ENCODE assay signal across 8 mouse cellular contexts in genomic region chr4:116220780-116221139, GRCm38 (mm10). TPM values are rescaled to one million over a fixed set of nuclear protein-coding genes. Genes with fewer than 3 reads are reported as not detected.
DNase-seq lines count a peak whose midpoint lies in the region; ATAC-seq and TF ChIP-seq lines count a peak whose summit lies in the region.

No protein-coding gene starts in this region.

- peak overlapping the region; percentile 90 for H3K4me3 ChIP-seq in heart, embryonic 15.5 days
- peak overlapping the region; percentile 76 for H3K4me3 ChIP-seq in G1E (ENCODE audit: low read depth, low read length)
- peak overlapping the region; percentile 73 for H3K4me3 ChIP-seq in forebrain, embryonic 13.5 days
- peak overlapping the region; percentile 92 for H3K4me3 ChIP-seq in liver, embryonic 16.5 days (ENCODE audit: low read depth, low read length)
- peak overlapping the region; percentile 78 for H3K4me3 ChIP-seq in stomach, postnatal 0 days (ENCODE audit: low read depth, low read length)

- H3K4me1 ChIP-seq in heart, embryonic 15.5 days (replicated peaks) = peaks cover 17% of the 10 kb centered on the region
- peaks cover 24% of the 10 kb centered on the region for H3K4me1 ChIP-seq in G1E (ENCODE audit: insufficient read depth, low read depth, low read length)
- peaks cover 12% of the 10 kb centered on the region for H3K4me1 ChIP-seq in forebrain, embryonic 13.5 days
- peaks cover 11% of the 10 kb centered on the region for H3K4me1 ChIP-seq in liver, embryonic 16.5 days (ENCODE audit: control insufficient read depth, low read depth, low read length)
- H3K4me1 ChIP-seq in stomach, postnatal 0 days (replicated peaks; ENCODE audit: control insufficient read depth, insufficient read depth) = no peaks in the 10 kb centered on the region

- peak; percentile 9 for TF ChIP-seq EP300 in stomach, postnatal 0 days (optimal IDR thresholded peaks at IDR 0.05)

- peak overlapping the region; percentile 95 for H3K27ac ChIP-seq in heart, embryonic 15.5 days
- peak overlapping the region; percentile 100 for H3K27ac ChIP-seq in forebrain, embryonic 13.5 days
- peak overlapping the region; percentile 86 for H3K27ac ChIP-seq in liver, embryonic 16.5 days (ENCODE audit: low read length)
- H3K27ac ChIP-seq in stomach, postnatal 0 days (replicated peaks) = peak overlapping the region; percentile 94

- WGBS in heart, embryonic 15.5 days = under 1% methylated on average over 26 of the region's 26 CpGs
- WGBS in forebrain, embryonic 13.5 days = under 1% methylated on average over 26 of the region's 26 CpGs
- WGBS in liver, embryonic 16.5 days (ENCODE audit: insufficient replicate concordance) = under 1% methylated on average over 21 of the region's 26 CpGs
- WGBS in stomach, postnatal 0 days = under 1% methylated on average over 26 of the region's 26 CpGs

- peak overlapping the region; percentile 72 for H3K9ac ChIP-seq in heart, embryonic 15.5 days
- peak overlapping the region; percentile 90 for H3K9ac ChIP-seq in forebrain, embryonic 13.5 days
- H3K9ac ChIP-seq in liver, embryonic 16.5 days (ENCODE audit: low read depth, low read length) = peak overlapping the region; percentile 91
- H3K9ac ChIP-seq in stomach, postnatal 0 days (ENCODE audit: low read length) = peak overlapping the region; percentile 70

- TF ChIP-seq CTCF in G1E (IDR thresholded peaks at IDR 0.05; ENCODE audit: low read depth, low read length) = no peak
- no peak for TF ChIP-seq CTCF in stomach, postnatal 0 days (IDR thresholded peaks at IDR 0.05; ENCODE audit: low read depth)

- no peak for DNase-seq in heart, postnatal 4 days
- no peak for DNase-seq in G1E (ENCODE audit: low spot score)
- no peak for DNase-seq in stomach, postnatal 0 days (ENCODE audit: low spot score)
- no peak for DNase-seq in layer of hippocampus, postnatal 36 days
- DNase-seq in embryo, embryonic 10.5 days (ENCODE audit: low spot score) = no peak

- H3K9me3 ChIP-seq in heart, embryonic 15.5 days (replicated peaks) = no peaks in the 10 kb centered on the region
- no peaks in the 10 kb centered on the region for H3K9me3 ChIP-seq in G1E (replicated peaks)
- H3K9me3 ChIP-seq in forebrain, embryonic 13.5 days (replicated peaks) = no peaks in the 10 kb centered on the region
- H3K9me3 ChIP-seq in liver, embryonic 16.5 days (replicated peaks; ENCODE audit: control insufficient read depth, low read length) = no peaks in the 10 kb centered on the region
- H3K9me3 ChIP-seq in stomach, postnatal 0 days (ENCODE audit: control insufficient read depth, low read length) = no peaks in the 10 kb centered on the region

- H3K4me2 ChIP-seq in heart, embryonic 15.5 days = peak overlapping the region; percentile 75
- H3K4me2 ChIP-seq in forebrain, embryonic 13.5 days = peak overlapping the region; percentile 65
- peak overlapping the region; percentile 98 for H3K4me2 ChIP-seq in liver, embryonic 16.5 days (ENCODE audit: low read depth, low read length)
- H3K4me2 ChIP-seq in stomach, postnatal 0 days (replicated peaks; ENCODE audit: low read depth) = peak overlapping the region; percentile 53

- H3K27me3 ChIP-seq in heart, embryonic 15.5 days = no peaks in the 10 kb centered on the region
- no peaks in the 10 kb centered on the region for H3K27me3 ChIP-seq in G1E (ENCODE audit: insufficient read depth, low read length)
- no peaks in the 10 kb centered on the region for H3K27me3 ChIP-seq in forebrain, embryonic 13.5 days
- H3K27me3 ChIP-seq in liver, embryonic 16.5 days (ENCODE audit: control insufficient read depth, insufficient read depth, low read depth, low read length) = peaks cover 12% of the 10 kb centered on the region
- H3K27me3 ChIP-seq in stomach, postnatal 0 days (ENCODE audit: control insufficient read depth, insufficient read depth, low read length) = no peaks in the 10 kb centered on the region

- peak; percentile 50 for ATAC-seq in heart, embryonic 15.5 days (replicated peaks; ENCODE audit: insufficient number of reproducible peaks, insufficient read depth, low FRiP score, low read depth)
- ATAC-seq in G1E (ENCODE audit: extremely low read depth, insufficient number of reproducible peaks, low FRiP score, poor library complexity, severe bottlenecking) = no peak
- no peak for ATAC-seq in forebrain, embryonic 13.5 days
- peak; percentile 52 for ATAC-seq in liver, embryonic 16.5 days (ENCODE audit: low read depth)
- peak; percentile 58 for ATAC-seq in stomach, postnatal 0 days (ENCODE audit: low FRiP score, low TSS enrichment)

- no peaks in the 10 kb centered on the region for H3K36me3 ChIP-seq in heart, embryonic 15.5 days
- no peaks in the 10 kb centered on the region for H3K36me3 ChIP-seq in G1E (replicated peaks)
- no peaks in the 10 kb centered on the region for H3K36me3 ChIP-seq in forebrain, embryonic 13.5 days (ENCODE audit: poor library complexity, severe bottlenecking)
- no peaks in the 10 kb centered on the region for H3K36me3 ChIP-seq in liver, embryonic 16.5 days (ENCODE audit: control insufficient read depth, insufficient read depth)
- H3K36me3 ChIP-seq in stomach, postnatal 0 days (ENCODE audit: control insufficient read depth, insufficient read depth, low read length) = no peaks in the 10 kb centered on the region

RNA-seq across cellular contexts. Expression of gene Pik3r3, which starts 0.7 kb away (rescaled TPM):
- polyA plus RNA-seq in heart, embryonic 15.5 days (2015; fragmentation: Nextera tagmentation; extraction: Ambion mirVana) = 9.9 and 10.8 TPM in 2 replicates
- total RNA-seq in heart, postnatal 4 days (2021) = 10 to 100 TPM; 21.0 to 24.6 TPM
- total RNA-seq in G1E (2014; fragmentation: Nextera tagmentation) (11.1 and 21.1 TPM in 2 replicates), G1E (2017) (24.7 and 25.4 TPM in 2 replicates)
- polyA plus RNA-seq in G1E (2012) = 7.2 and 8.7 TPM in 2 replicates
- 81.8 and 85.3 TPM in 2 replicates for polyA plus RNA-seq in forebrain, embryonic 13.5 days (2015; fragmentation: Nextera tagmentation; extraction: Ambion mirVana)
- 0.61 and 0.72 TPM in 2 replicates for polyA plus RNA-seq in liver, embryonic 16.5 days (2015; fragmentation: Nextera tagmentation; extraction: Ambion mirVana)
- polyA plus RNA-seq in stomach, postnatal 0 days (2015; fragmentation: Nextera tagmentation; extraction: Ambion mirVana) = 6.4 and 6.8 TPM in 2 replicates
- total RNA-seq in layer of hippocampus, postnatal 36 days (2021) = 10 to 100 TPM; 36.5 to 37.6 TPM

RNA-seq across cellular contexts. Expression of gene Gm49337, which starts 47.6 kb away (rescaled TPM):
- polyA plus RNA-seq in heart, embryonic 15.5 days (2015; fragmentation: Nextera tagmentation; extraction: Ambion mirVana) = not detected in 2 replicates
- total RNA-seq in heart, postnatal 4 days (2021) = under 1 TPM in 1 of 2 experiments, not detected in 1; 0.79 TPM
- total RNA-seq in G1E (2014; fragmentation: Nextera tagmentation) (0.97 TPM in 1 of 2 replicates, not detected in the other), G1E (2017) (not detected in 2 replicates)
- not detected in 2 replicates for polyA plus RNA-seq in G1E (2012)
- polyA plus RNA-seq in forebrain, embryonic 13.5 days (2015; fragmentation: Nextera tagmentation; extraction: Ambion mirVana) = not detected in 2 replicates
- not detected in 2 replicates for polyA plus RNA-seq in liver, embryonic 16.5 days (2015; fragmentation: Nextera tagmentation; extraction: Ambion mirVana)
- polyA plus RNA-seq in stomach, postnatal 0 days (2015; fragmentation: Nextera tagmentation; extraction: Ambion mirVana) = not detected in 2 replicates
- total RNA-seq in layer of hippocampus, postnatal 36 days (2021) = 1 to 10 TPM in 1 of 2 experiments, not detected in 1; 1.2 TPM

RNA-seq across cellular contexts. Expression of gene 1700042G07Rik, which starts 47.6 kb away (rescaled TPM):
- not detected in 2 replicates for polyA plus RNA-seq in heart, embryonic 15.5 days (2015; fragmentation: Nextera tagmentation; extraction: Ambion mirVana)
- total RNA-seq in heart, postnatal 4 days (2021) = not detected
- not detected in 2 replicates for total RNA-seq in G1E (2014; fragmentation: Nextera tagmentation)
- not detected in 2 replicates for total RNA-seq in G1E (2017)
- not detected in 2 replicates for polyA plus RNA-seq in G1E (2012)
- not detected in 2 replicates for polyA plus RNA-seq in forebrain, embryonic 13.5 days (2015; fragmentation: Nextera tagmentation; extraction: Ambion mirVana)
- polyA plus RNA-seq in liver, embryonic 16.5 days (2015; fragmentation: Nextera tagmentation; extraction: Ambion mirVana) = not detected in 2 replicates
- polyA plus RNA-seq in stomach, postnatal 0 days (2015; fragmentation: Nextera tagmentation; extraction: Ambion mirVana) = not detected in 2 replicates
- total RNA-seq in layer of hippocampus, postnatal 36 days (2021) = not detected

RNA-seq across cellular contexts. Expression of gene Tspan1, which starts 53.4 kb away (rescaled TPM):
- 0.94 and 2.3 TPM in 2 replicates for polyA plus RNA-seq in heart, embryonic 15.5 days (2015; fragmentation: Nextera tagmentation; extraction: Ambion mirVana)
- total RNA-seq in heart, postnatal 4 days (2021) = not detected
- not detected in 2 replicates for total RNA-seq in G1E (2014; fragmentation: Nextera tagmentation)
- 0.05 and 0.06 TPM in 2 replicates for total RNA-seq in G1E (2017)
- not detected in 2 replicates for polyA plus RNA-seq in G1E (2012)
- polyA plus RNA-seq in forebrain, embryonic 13.5 days (2015; fragmentation: Nextera tagmentation; extraction: Ambion mirVana) = 0.22 TPM in 1 of 2 replicates, not detected in the other
- 0.27 TPM in 1 of 2 replicates, not detected in the other for polyA plus RNA-seq in liver, embryonic 16.5 days (2015; fragmentation: Nextera tagmentation; extraction: Ambion mirVana)
- 319 and 330 TPM in 2 replicates for polyA plus RNA-seq in stomach, postnatal 0 days (2015; fragmentation: Nextera tagmentation; extraction: Ambion mirVana)
- not detected for total RNA-seq in layer of hippocampus, postnatal 36 days (2021)

Comparison
In these comparisons a context has a peak if more than half of its experiments do, and no peak if none do; other contexts are left out.
1. ATAC-seq: peak in heart, embryonic 15.5 days (single experiment), liver, embryonic 16.5 days (single experiment) and stomach, postnatal 0 days (single experiment); none in G1E (single experiment) and forebrain, embryonic 13.5 days (single experiment).
2. Peak in every context shown above with its lines, with median percentiles within 50 percentile points of each other: H3K27ac ChIP-seq, H3K4me2 ChIP-seq, H3K4me3 ChIP-seq and H3K9ac ChIP-seq.